Mouse (Mus musculus): ENCODE results near the gene Tyro3. TPM values are rescaled to one million over a fixed set of nuclear protein-coding genes. Genes with fewer than 3 reads are reported as not detected.

Tyro3 gene
- polyA plus RNA-seq, 1 experiment from 2014 or later: 21.9 TPM

DNA sequence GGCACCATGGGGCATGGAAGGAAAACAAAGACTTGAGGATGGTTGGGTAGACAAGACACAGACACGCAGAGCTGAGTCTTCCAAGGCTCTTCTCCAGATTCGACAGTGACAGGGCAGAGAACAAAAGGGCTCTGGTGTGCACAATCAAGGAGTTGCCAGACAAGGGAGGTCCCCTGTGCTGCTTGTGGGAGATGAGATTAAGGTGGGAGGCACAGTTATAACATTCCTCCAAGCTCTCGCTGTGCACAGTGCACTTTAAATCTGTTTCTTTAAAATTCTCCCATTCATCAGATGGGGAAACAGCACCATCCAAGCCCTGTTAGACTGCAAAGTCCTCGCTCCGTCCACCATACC is 6.7 kb downstream of the Tyro3 start:
- H3K9ac ChIP-seq: no peak overlapping the region
- DNase-seq (no peak), ATAC-seq (ENCODE audit: insufficient read depth) (no peak)
- H3K4me1 ChIP-seq (ENCODE audit: insufficient read depth): 0 out of 2 replicates have a peak, but pooled peaks cover 8% of the 10 kb centered on the region
- H3K4me3 ChIP-seq (ENCODE audit: low read depth, low read length): no peak overlapping the region
- peaks cover 34% of the 10 kb centered on the region for H3K36me3 ChIP-seq (ENCODE audit: insufficient read depth)
- H3K27me3 ChIP-seq (ENCODE audit: insufficient read depth, low read length): no peaks in the 10 kb centered on the region
- H3K4me2 ChIP-seq: no peak overlapping the region
- no peak for TF ChIP-seq CTCF (IDR thresholded peaks at IDR 0.05; ENCODE audit: low read depth)
- no peak overlapping the region for H3K27ac ChIP-seq (ENCODE audit: low read depth)
- 65% methylated on average over 5 of the region's 5 CpGs for WGBS
- H3K9me3 ChIP-seq (ENCODE audit: low read depth, low read length): no peaks in the 10 kb centered on the region

DNA sequence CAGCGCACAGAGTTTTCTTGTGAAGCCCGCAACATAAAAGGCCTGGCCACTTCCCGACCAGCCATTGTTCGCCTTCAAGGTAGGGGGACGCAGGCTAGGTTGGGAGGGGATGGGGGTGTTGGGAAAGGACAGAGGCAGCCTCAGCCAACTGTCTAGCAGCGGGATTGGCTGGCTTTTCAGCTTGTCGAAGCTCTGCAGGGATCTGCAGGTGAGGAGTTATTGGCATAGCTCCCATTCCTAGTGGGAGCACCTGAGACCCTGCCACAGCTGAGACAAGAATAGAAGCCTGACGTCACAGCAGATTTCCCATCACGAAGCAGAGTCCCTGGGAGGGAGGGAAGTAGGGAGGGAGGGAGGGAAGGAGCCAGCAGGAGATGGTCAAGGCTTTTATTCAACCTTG is 7.2 kb downstream of the Tyro3 start:
- DNase-seq (no peak), ATAC-seq (ENCODE audit: insufficient read depth) (no peak)
- Histone ChIP-seq H3K4me2 (no peak overlapping the region), H3K4me1 (ENCODE audit: insufficient read depth) (0 out of 2 replicates have a peak, but pooled peaks cover 8% of the 10 kb centered on the region), H3K4me3 (ENCODE audit: low read depth, low read length) (no peak overlapping the region), H3K27ac (ENCODE audit: low read depth) (no peak overlapping the region), H3K9ac (no peak overlapping the region), H3K9me3 (ENCODE audit: low read depth, low read length) (no peaks in the 10 kb centered on the region), H3K27me3 (ENCODE audit: insufficient read depth, low read length) (no peaks in the 10 kb centered on the region), H3K36me3 (ENCODE audit: insufficient read depth) (peaks cover 39% of the 10 kb centered on the region)
- WGBS: 56% methylated on average over 9 of the region's 9 CpGs
- no peak for TF ChIP-seq CTCF (IDR thresholded peaks at IDR 0.05; ENCODE audit: low read depth)

DNA sequence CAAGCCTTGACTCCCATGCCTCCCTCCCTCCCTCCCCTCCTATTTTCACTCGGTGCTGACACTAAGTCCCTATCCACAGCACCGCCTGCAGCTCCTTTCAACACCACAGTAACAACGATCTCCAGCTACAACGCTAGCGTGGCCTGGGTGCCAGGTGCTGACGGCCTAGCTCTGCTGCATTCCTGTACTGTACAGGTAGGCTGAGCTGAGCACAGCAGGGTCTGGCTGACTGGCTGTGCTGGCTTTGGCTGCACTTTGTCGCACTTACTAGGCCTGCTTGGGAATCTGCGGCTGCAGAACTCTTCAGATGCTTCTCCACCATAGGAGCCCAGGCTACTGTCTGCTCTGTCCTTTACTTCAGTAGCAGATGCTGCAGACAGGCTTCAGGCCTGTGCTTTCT is 8.0 kb downstream of the Tyro3 start:
- Histone ChIP-seq H3K9ac (no peak overlapping the region; the same call in 1 of the 2 replicates), H3K4me3 (ENCODE audit: low read depth, low read length) (no peak overlapping the region), H3K36me3 (ENCODE audit: insufficient read depth) (peaks cover 46% of the 10 kb centered on the region), H3K4me2 (no peak overlapping the region), H3K27me3 (ENCODE audit: insufficient read depth, low read length) (no peaks in the 10 kb centered on the region), H3K4me1 (ENCODE audit: insufficient read depth) (0 out of 2 replicates have a peak, but pooled peaks cover 7% of the 10 kb centered on the region), H3K27ac (ENCODE audit: low read depth) (no peak overlapping the region), H3K9me3 (ENCODE audit: low read depth, low read length) (no peaks in the 10 kb centered on the region)
- TF ChIP-seq CTCF (IDR thresholded peaks at IDR 0.05; ENCODE audit: low read depth): no peak
- DNase-seq (no peak), ATAC-seq (ENCODE audit: insufficient read depth) (no peak)
- WGBS: 55% methylated on average over 8 of the region's 8 CpGs

DNA sequence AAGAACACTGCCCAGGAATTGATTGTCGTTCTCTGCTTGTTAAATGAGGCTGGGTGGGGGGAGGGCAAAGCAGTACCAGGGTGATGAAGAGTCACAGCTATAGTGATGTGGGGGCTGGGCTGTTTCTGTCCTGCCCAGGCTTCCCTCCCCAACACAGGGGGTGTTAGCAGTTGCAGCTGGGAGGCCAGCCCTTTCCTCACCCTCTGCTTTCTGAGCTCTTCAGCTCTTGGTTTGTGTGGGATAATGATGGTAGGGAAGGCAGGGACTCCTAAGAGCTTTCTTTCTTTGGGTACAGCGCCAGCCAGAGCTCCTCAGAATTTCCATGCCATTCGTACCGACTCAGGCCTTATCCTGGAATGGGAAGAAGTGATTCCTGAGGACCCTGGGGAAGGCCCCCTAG is 10.9 kb downstream of the Tyro3 start:
- Histone ChIP-seq H3K9ac (peak overlapping the region; percentile 13; the same call in 1 of the 2 replicates), H3K4me1 (ENCODE audit: insufficient read depth) (no peaks in the 10 kb centered on the region), H3K36me3 (ENCODE audit: insufficient read depth) (peaks cover 65% of the 10 kb centered on the region), H3K4me2 (no peak overlapping the region), H3K27ac (ENCODE audit: low read depth) (no peak overlapping the region), H3K9me3 (ENCODE audit: low read depth, low read length) (no peaks in the 10 kb centered on the region), H3K4me3 (ENCODE audit: low read depth, low read length) (no peak overlapping the region), H3K27me3 (ENCODE audit: insufficient read depth, low read length) (no peaks in the 10 kb centered on the region)
- TF ChIP-seq CTCF (IDR thresholded peaks at IDR 0.05; ENCODE audit: low read depth): no peak
- no peak for ATAC-seq (ENCODE audit: insufficient read depth)
- no peak for DNase-seq
- 24% methylated on average over 4 of the region's 4 CpGs for WGBS

DNA sequence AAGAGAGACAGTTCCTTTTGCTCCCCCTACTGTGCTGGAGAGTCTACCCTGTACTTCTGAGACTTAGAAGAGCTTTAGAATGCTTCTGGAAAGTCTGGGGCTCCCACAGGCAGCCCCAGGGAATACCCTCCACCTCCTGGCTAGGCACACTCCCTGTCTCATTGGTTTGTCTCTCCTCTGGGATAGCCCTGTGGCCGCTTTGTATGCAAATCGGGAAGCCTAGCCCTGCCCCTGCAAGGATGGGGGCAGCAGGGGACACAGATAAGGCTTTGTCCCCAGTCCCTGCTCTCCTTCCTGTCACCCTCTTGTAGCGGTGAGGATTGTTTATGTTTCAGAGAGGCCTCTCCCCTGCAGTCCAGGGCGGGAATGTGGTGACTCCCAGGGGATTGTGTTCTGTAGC is 11.3 kb downstream of the Tyro3 start:
- Histone ChIP-seq H3K9me3 (ENCODE audit: low read depth, low read length) (no peaks in the 10 kb centered on the region), H3K9ac (peak overlapping the region; percentile 13; the same call in 1 of the 2 replicates), H3K36me3 (ENCODE audit: insufficient read depth) (peaks cover 64% of the 10 kb centered on the region), H3K27me3 (ENCODE audit: insufficient read depth, low read length) (no peaks in the 10 kb centered on the region), H3K27ac (ENCODE audit: low read depth) (no peak overlapping the region), H3K4me2 (no peak overlapping the region), H3K4me1 (ENCODE audit: insufficient read depth) (no peaks in the 10 kb centered on the region), H3K4me3 (ENCODE audit: low read depth, low read length) (no peak overlapping the region)
- WGBS: 28% methylated on average over 4 of the region's 4 CpGs
- TF ChIP-seq CTCF (IDR thresholded peaks at IDR 0.05; ENCODE audit: low read depth): no peak
- ATAC-seq (ENCODE audit: insufficient read depth) (no peak; the same call in 1 of the 2 replicates), DNase-seq (no peak)

DNA sequence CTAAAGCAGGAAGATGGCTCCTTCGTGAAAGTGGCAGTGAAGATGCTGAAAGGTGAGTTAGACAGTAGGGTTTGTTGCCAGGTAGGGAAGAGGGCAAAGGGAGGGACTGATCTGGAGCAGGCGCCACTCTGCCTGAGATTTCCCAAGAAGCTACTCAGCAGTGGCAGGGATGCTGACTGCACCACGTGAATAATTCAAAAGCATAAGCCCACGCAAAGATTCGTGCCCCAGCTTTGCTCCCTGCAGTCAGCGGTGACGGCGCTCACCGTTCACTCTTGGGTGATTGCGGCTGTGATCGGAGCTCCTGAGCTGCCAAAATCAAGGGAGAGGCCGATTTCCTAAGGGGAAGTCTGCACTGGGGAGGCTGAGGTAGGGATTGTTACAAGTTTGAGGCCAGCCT is 13.4 kb downstream of the Tyro3 start:
- no peak for ATAC-seq (ENCODE audit: insufficient read depth)
- peaks cover 58% of the 10 kb centered on the region for H3K36me3 ChIP-seq (ENCODE audit: insufficient read depth)
- no peak overlapping the region for H3K27ac ChIP-seq (ENCODE audit: low read depth)
- no peak overlapping the region for H3K4me2 ChIP-seq
- DNase-seq: no peak
- 81% methylated on average over 12 of the region's 12 CpGs for WGBS
- H3K9me3 ChIP-seq (ENCODE audit: low read depth, low read length): no peaks in the 10 kb centered on the region
- no peaks in the 10 kb centered on the region for H3K27me3 ChIP-seq (ENCODE audit: insufficient read depth, low read length)
- TF ChIP-seq CTCF (IDR thresholded peaks at IDR 0.05; ENCODE audit: low read depth): no peak
- no peaks in the 10 kb centered on the region for H3K4me1 ChIP-seq (ENCODE audit: insufficient read depth)
- no peak overlapping the region for H3K9ac ChIP-seq
- no peak overlapping the region for H3K4me3 ChIP-seq (ENCODE audit: low read depth, low read length)

DNA sequence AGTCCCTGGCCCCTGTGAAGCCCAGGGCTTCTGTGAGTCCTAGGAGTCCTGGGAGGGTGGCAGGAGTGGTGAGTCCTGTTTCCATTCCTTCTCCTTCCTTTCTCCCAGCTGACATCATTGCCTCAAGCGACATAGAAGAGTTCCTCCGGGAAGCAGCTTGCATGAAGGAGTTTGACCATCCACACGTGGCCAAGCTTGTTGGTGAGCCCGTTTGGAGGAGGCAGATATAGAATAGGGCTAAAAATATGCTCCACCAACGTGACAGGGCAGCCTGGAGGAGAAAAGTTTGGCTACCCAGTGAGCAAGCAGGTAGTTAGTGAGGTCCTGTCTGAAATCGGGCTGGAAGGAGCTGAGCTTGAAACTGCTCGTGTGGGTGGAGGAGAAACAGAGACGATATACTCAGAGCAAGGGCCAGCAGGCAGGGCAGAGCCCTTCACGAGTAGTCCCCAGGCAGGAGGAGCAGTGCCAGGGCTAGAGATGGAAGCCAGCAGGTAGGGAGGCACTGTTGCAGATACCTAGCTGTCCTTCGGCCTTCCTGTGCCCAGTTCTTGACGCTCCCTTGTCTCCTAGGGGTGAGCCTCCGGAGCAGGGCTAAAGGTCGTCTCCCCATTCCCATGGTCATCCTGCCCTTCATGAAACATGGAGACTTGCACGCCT is 14.1 kb downstream of the Tyro3 start:
- Histone ChIP-seq H3K9ac (no peak overlapping the region), H3K4me3 (ENCODE audit: low read depth, low read length) (no peak overlapping the region), H3K9me3 (ENCODE audit: low read depth, low read length) (no peaks in the 10 kb centered on the region), H3K27me3 (ENCODE audit: insufficient read depth, low read length) (no peaks in the 10 kb centered on the region), H3K4me2 (no peak overlapping the region), H3K27ac (ENCODE audit: low read depth) (no peak overlapping the region), H3K36me3 (ENCODE audit: insufficient read depth) (peaks cover 62% of the 10 kb centered on the region), H3K4me1 (ENCODE audit: insufficient read depth) (no peaks in the 10 kb centered on the region)
- no peak for TF ChIP-seq CTCF (IDR thresholded peaks at IDR 0.05; ENCODE audit: low read depth)
- DNase-seq (no peak), ATAC-seq (ENCODE audit: insufficient read depth) (no peak)
- 85% methylated on average over 14 of the region's 14 CpGs for WGBS

Measured in lung, embryonic 14.5 days (tissue).